Mouse (Mus musculus): ENCODE data around the gene Chd2.

GRCm38 (mm10) chr7:73564131-73564530, 22.5 kb upstream of the Chd2 start:
- no peak for TF ChIP-seq CTCF (IDR thresholded peaks at IDR 0.05; ENCODE audit: extremely low read depth, insufficient read depth, insufficient read length, insufficient replicate concordance)
- TF ChIP-seq POLR2A (IDR thresholded peaks at IDR 0.05; ENCODE audit: low read depth, low read length): no peak
